Mouse (Mus musculus) bone marrow macrophage, adult 2 months (primary cell): ENCODE measurements around the gene Vps45.

Experiments
- CTCF ChIP-seq: IDR thresholded peaks from 2 replicates; pipeline ENCODE4 v1.5.1; 2012; ENCODE audit warnings: low read depth, mild to moderate bottlenecking, low read length, moderate library complexity
- POLR2A ChIP-seq: IDR thresholded peaks from 2 replicates; pipeline ENCODE4 v1.6.1; 2012; ENCODE audit warnings: mild to moderate bottlenecking, low read depth, low read length, borderline replicate concordance

DNA sequence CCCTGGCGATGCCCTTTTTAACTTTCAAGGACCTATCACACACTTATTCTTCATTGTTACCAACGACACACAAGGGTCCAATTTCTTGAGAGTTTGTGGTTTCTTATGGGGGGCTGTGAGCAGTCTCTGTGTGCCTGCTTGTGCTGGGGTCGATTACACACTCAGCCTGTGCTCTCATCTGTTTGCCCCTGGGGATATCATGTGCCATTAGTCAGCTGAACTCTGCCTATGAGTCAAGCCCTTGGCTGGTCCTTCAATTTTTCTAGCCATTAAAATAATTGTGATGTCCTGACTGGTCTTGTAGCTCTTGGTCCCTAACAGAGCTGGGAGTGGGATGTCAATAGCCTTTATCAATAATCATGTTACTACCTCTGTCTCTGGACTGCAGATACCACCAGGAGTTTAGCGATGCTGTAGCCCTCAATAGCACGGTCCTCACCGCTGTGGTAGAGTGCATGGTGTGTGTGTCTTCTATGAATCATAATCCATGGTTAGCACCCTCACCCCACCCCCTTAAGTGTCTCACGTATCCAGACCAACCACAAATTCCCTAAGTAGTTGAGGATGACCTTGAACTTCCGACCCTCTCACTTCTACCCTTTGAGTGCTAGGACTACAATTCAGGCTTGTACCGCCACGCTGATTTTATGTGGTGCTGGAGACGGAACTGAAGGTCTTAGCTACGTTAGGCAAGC, 77.8 kb downstream of the Vps45 start:
- no peak for TF ChIP-seq CTCF
- no peak for TF ChIP-seq POLR2A
